Mouse (Mus musculus) cerebellum, adult 2 months (tissue): ENCODE measurements at regions not wholly inside any gene's neighbourhood (a gene's known extent, or its start where the extent isn't known, plus 50 kb on each side); places are given as distances from the start of the nearest gene placed in this dataset.

Source experiments
- CTCF ChIP-seq: fragments of 200-500 bp; IDR thresholded peaks from 2 replicates; pipeline ENCODE4 v1.5.1; 2011; ENCODE audit warnings: low read depth, mild to moderate bottlenecking, control low read depth, low read length, moderate library complexity, borderline replicate concordance; ENCODE audit not compliant: insufficient read depth
- POLR2A ChIP-seq: fragments of 200-500 bp; IDR thresholded peaks from 2 replicates; pipeline ENCODE4 v1.6.1; 2011; ENCODE audit warnings: low read length, control low read depth, borderline replicate concordance; ENCODE audit not compliant: insufficient read depth

DNA sequence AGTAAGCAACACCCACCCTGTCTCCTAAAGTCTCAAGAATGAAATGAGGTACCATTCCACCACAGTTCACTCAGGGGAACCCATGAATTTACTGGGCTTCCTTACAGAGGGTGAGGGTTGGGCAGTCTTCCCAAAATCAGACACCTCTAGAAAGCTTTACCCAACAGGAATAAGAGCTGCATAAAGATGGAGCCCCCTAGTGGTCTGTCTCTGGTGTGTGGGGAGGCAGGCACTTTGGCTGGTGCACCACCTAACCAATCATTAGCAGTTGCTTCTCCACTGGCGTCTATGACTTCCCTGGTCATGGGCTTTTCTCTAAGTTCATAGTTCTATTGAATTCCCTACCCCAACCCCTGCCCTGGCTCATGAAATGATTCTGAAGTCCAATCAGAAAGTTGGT is 351.1 kb downstream of the Adam3 start:
- TF ChIP-seq CTCF (no peak), POLR2A (no peak)
